Mouse (Mus musculus): ENCODE measurements at regions not wholly inside any gene's neighbourhood (a gene's known extent, or its start where the extent isn't known, plus 50 kb on each side); places are given as distances from the start of the nearest gene placed in this dataset.

DNA sequence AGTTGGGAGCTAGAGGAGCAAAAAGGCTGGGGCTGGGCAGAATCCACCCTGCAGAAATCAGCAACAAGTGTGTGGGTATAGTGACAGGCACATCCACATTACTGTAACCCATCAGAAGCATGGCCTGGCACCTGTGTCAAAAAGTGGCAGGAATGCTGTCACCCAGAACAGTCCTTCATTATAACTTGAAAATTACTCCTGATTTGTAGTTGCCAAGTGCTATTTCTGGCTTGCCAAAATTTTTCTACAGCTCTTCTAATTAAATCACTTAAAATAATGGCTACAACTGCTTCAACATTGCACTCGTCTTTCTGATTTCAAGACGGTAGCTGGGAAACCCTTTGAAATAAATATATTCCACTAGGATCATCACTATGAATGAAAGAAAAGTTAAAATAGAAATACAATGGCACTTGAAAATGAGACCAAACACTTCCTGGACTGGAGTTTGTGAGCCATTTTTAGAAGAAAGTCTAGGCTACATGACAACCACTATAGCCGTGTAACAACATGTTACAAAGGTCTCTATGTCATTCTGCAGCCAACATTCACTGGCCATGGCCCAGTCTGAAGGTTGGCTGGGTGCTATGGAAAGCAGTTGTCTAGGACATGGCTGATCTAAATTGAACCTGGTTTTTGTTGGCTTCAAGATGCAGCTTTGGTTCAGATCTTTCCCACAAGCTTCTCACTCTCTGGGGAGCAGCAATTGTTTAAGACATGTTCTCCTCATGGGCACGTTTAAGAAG lies 190.6 kb upstream of the Tapt1 start:
- no peak for ATAC-seq (ENCODE audit: low read depth)
- Histone ChIP-seq H3K9ac (no peak overlapping the region), H3K4me3 (no peak overlapping the region), H3K27me3 (no peaks in the 10 kb centered on the region), H3K27ac (replicated peaks) (no peak overlapping the region), H3K4me1 (replicated peaks) (no peaks in the 10 kb centered on the region), H3K36me3 (no peaks in the 10 kb centered on the region), H3K4me2 (no peak overlapping the region), H3K9me3 (no peaks in the 10 kb centered on the region)
- 82% methylated on average over 4 of the region's 4 CpGs for WGBS

DNA sequence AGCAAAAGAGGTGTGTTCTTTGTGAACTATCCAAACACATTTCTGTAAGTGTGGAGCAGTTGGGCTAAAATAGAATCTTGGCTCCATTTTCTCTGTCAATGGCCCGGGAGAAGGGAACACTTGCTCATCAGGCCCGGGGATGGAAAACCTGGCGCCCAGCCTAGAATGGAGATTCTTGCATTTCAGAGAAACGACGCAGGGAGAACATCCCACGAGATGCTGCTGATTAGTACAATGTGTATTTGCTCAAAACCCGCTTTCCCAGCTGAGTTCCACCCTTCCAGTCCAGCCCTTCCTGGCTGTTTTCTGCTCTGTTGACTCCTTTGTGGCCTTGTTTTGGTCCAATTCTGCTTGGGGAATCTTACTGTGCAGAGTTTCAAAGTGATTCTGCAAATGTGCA lies 188.0 kb upstream of the Tapt1 start:
- no peak overlapping the region for H3K4me3 ChIP-seq
- no peaks in the 10 kb centered on the region for H3K27me3 ChIP-seq
- 40% methylated on average over 7 of the region's 7 CpGs for WGBS
- H3K4me2 ChIP-seq, result no peak overlapping the region
- no peaks in the 10 kb centered on the region for H3K9me3 ChIP-seq
- H3K4me1 ChIP-seq (replicated peaks), result no peaks in the 10 kb centered on the region
- no peaks in the 10 kb centered on the region for H3K36me3 ChIP-seq
- no peak overlapping the region for H3K9ac ChIP-seq
- ATAC-seq (ENCODE audit: low read depth), result peak; percentile 59; the same call in 1 of the 2 replicates
- no peak overlapping the region for H3K27ac ChIP-seq (replicated peaks)

DNA sequence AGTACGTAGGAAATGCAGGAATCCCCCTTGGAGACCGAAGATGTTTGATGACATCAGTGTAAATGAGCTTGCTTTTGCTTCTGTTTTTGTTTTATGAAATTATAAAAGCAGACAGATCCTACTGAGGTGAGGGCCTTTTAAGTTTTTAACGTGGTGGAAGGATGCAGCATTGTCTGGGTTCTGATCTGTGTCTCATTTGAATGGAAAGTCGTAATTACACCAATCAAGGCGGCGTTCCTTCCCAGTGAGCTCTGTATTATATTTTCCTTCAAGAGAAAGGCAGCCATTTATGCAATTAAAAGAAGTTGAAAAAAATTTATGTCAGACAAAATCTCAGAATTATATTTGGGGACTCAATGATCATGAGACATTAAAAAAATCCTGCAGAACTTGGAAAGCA lies 176.9 kb upstream of the Tapt1 start:
- H3K4me3 ChIP-seq, result no peak overlapping the region
- H3K9me3 ChIP-seq, result no peaks in the 10 kb centered on the region
- H3K4me1 ChIP-seq (replicated peaks), result no peaks in the 10 kb centered on the region; the same call in 1 of the 2 replicates
- H3K4me2 ChIP-seq, result no peak overlapping the region
- no peak overlapping the region for H3K9ac ChIP-seq
- H3K27ac ChIP-seq (replicated peaks), result no peak overlapping the region
- H3K36me3 ChIP-seq, result no peaks in the 10 kb centered on the region
- H3K27me3 ChIP-seq, result no peaks in the 10 kb centered on the region
- no peak for ATAC-seq (ENCODE audit: low read depth)
- 67% methylated on average over 6 of the region's 6 CpGs for WGBS

DNA sequence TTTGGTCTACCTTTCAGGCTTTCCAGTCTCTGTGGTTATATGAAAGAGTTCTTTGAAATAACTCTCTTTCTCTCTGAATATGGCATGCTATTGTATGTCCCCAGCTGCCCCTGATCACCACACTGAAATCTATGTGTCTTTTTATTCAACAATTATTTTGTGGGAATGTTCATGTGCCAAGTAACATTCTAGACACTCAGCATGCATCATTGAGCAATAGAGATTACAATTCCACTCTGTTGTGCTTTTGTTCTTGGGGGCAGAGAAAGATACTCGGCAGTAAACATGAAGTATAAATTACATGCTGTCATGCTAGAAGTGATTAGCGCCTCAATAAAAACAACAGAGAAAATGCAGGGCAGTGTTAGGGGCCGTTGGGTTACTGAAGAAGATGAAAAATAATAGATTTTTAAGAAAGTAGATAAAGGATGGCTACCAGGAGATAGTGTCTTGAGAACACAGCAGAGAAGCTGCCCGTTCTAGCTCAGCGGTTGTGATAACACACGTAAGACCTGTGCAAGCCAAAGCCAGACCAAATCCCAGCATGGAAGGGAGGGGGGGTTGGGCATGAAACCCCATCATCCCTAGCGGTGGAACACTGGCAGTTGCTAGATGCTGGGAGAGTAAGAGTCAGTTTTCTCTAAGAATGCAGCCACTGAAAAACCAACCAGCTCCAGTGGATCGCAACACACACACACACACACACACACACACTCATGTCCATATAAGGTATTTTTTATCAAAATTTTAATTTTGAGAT lies 174.3 kb upstream of the Tapt1 start:
- no peak overlapping the region; the same call in 1 of the 2 replicates for H3K27ac ChIP-seq (replicated peaks)
- no peaks in the 10 kb centered on the region for H3K27me3 ChIP-seq
- H3K36me3 ChIP-seq, result no peaks in the 10 kb centered on the region
- H3K4me1 ChIP-seq (replicated peaks), result no peaks in the 10 kb centered on the region; the same call in 1 of the 2 replicates
- H3K9ac ChIP-seq, result no peak overlapping the region
- H3K4me3 ChIP-seq, result no peak overlapping the region
- no peak overlapping the region for H3K4me2 ChIP-seq
- peak; percentile 36; the same call in 1 of the 2 replicates for ATAC-seq (ENCODE audit: low read depth)
- 50% methylated on average over 8 of the region's 8 CpGs for WGBS
- H3K9me3 ChIP-seq, result no peaks in the 10 kb centered on the region

DNA sequence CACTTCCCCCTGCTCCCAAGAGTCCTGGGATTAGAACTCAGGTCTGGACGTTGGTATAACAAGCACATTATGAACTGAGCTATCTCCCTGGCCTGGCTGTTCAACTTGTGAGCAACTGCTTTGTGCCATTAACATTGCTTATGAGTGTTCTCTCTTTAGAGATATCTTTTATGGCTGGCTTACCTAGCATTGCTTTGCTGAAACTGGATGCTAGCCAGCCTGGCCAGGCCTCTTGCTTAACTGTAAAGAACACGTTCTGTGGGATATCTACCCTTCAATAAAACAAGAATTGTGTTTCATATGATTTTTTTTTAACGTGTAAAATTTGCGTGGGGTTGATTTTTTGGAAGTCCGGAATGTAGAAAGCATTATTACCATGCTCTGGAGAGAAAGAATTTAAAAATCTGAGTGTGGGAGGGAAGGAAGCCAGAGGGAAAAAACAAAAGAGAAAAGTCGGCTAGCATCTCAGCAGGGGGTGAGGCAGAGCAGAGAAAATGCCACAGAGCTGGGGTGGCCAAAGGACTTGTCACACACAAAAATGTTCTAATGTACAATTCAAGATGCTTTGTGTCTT lies 160.9 kb upstream of the Tapt1 start:
- Histone ChIP-seq H3K9ac (no peak overlapping the region), H3K4me3 (no peak overlapping the region), H3K27me3 (no peaks in the 10 kb centered on the region), H3K9me3 (no peaks in the 10 kb centered on the region), H3K36me3 (no peaks in the 10 kb centered on the region), H3K4me2 (no peak overlapping the region), H3K4me1 (replicated peaks) (no peaks in the 10 kb centered on the region), H3K27ac (replicated peaks) (no peak overlapping the region)
- 59% methylated on average over 6 of the region's 6 CpGs for WGBS
- ATAC-seq (ENCODE audit: low read depth), result no peak

DNA sequence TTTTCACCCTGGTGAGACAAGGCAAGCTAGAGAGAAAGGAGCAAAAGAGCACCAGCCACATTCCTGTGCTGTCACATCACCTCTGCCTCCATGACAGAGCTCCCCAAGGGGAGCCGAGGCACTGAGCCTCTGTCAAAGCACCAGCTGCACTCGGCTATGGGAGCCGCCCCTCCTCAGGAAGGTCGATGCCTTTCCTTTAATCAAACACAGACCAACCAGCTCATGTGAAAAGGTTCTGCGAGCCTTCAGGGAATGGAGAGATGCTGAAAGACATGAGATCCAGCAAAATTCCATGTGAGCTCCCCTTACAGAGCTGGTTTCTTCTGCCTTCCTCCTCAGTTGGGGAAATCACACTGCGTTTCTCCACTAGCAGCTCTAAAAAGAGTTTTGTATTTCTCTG lies 159.8 kb upstream of the Tapt1 start:
- no peak for ATAC-seq (ENCODE audit: low read depth)
- whole genome bisulfite sequencing, result 59% methylated on average over 6 of the region's 6 CpGs

DNA sequence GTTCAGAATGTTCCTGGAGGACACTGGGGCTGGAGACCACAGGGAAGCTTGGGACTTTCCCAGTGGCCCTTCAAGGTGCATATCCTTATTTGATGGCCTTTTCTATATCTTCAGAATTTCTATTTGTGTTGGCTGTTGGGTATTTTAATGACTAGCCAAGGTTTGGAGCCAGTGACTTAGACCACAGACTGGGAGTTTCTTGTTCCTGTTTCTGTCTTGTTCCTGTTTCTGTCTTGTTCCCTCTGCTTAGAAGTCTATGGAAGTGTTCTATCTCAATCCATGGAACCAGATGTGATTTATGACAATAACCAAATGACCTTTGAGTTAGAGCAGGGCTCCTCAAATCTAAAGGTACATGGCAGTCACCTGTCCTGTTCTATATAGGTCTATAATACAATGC lies 156.6 kb upstream of the Tapt1 start:
- Histone ChIP-seq H3K27ac (replicated peaks) (no peak overlapping the region), H3K4me2 (no peak overlapping the region)
- no peak for ATAC-seq (ENCODE audit: low read depth)

More for the DNA sequence above, 159.8 kb upstream of the Tapt1 start:
- Histone ChIP-seq H3K27ac (replicated peaks) (no peak overlapping the region), H3K27me3 (no peaks in the 10 kb centered on the region), H3K36me3 (no peaks in the 10 kb centered on the region), H3K4me2 (no peak overlapping the region), H3K4me3 (no peak overlapping the region), H3K4me1 (replicated peaks) (no peaks in the 10 kb centered on the region), H3K9me3 (no peaks in the 10 kb centered on the region), H3K9ac (no peak overlapping the region)

DNA sequence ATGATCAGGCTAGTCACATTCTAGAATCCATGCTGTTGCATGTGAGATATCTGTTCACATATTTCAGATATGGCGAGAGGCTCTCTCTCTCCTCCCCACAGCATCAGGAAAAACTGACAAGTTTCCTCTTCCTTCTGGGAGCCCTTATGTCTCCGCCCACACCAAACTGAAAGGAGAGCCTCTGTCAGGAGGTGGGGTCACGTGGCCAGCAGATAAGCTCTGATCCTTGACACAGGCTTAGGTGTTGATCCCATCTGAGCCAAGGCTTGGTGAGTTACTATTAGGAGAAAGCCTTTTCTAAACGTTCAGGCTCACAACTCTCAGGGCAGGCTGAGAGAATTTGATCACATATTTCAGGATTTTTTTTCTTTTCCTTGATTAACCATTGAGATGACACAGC lies 143.6 kb upstream of the Tapt1 start:
- WGBS, result 39% methylated on average over 4 of the region's 4 CpGs

More for the DNA sequence above, 156.6 kb upstream of the Tapt1 start:
- H3K4me1 ChIP-seq (replicated peaks), result no peaks in the 10 kb centered on the region
- H3K36me3 ChIP-seq, result no peaks in the 10 kb centered on the region
- H3K9me3 ChIP-seq, result 0 out of 2 replicates have a peak, but pooled peaks cover 4% of the 10 kb centered on the region
- H3K27me3 ChIP-seq, result no peaks in the 10 kb centered on the region
- no peak overlapping the region for H3K4me3 ChIP-seq
- no peak overlapping the region for H3K9ac ChIP-seq

DNA sequence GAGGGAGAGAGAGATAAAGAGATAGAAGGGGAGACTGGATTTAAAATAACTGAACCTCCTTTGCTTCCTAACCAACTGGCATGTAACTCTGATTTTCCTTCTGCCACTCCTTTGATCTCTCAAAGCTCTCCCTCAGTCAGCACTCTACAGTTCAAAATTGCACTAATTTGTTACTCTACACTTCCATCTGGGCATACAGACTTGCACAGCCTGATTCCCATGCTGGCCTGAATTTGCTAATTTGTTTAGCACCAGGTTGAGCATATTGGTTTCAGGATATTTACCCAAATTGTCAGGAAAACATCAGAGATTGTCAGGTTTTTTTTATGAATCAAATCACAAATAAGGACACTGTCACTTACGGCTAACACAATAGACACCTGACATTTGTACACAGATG lies 125.9 kb upstream of the Tapt1 start:
- no peaks in the 10 kb centered on the region for H3K9me3 ChIP-seq
- H3K4me3 ChIP-seq, result no peak overlapping the region
- no peak overlapping the region for H3K9ac ChIP-seq
- no peak overlapping the region for H3K27ac ChIP-seq (replicated peaks)
- no peak for ATAC-seq (ENCODE audit: low read depth)
- no peak overlapping the region for H3K4me2 ChIP-seq
- no peaks in the 10 kb centered on the region for H3K36me3 ChIP-seq
- WGBS, result 97% methylated on average over 1 of the region's 1 CpGs
- H3K4me1 ChIP-seq (replicated peaks), result no peaks in the 10 kb centered on the region
- no peaks in the 10 kb centered on the region for H3K27me3 ChIP-seq

More for the DNA sequence above, 143.6 kb upstream of the Tapt1 start:
- Histone ChIP-seq H3K4me3 (no peak overlapping the region), H3K27me3 (no peaks in the 10 kb centered on the region), H3K27ac (replicated peaks) (no peak overlapping the region), H3K9me3 (no peaks in the 10 kb centered on the region), H3K4me2 (no peak overlapping the region), H3K36me3 (no peaks in the 10 kb centered on the region), H3K9ac (no peak overlapping the region), H3K4me1 (replicated peaks) (no peaks in the 10 kb centered on the region)
- ATAC-seq (ENCODE audit: low read depth), result no peak

DNA sequence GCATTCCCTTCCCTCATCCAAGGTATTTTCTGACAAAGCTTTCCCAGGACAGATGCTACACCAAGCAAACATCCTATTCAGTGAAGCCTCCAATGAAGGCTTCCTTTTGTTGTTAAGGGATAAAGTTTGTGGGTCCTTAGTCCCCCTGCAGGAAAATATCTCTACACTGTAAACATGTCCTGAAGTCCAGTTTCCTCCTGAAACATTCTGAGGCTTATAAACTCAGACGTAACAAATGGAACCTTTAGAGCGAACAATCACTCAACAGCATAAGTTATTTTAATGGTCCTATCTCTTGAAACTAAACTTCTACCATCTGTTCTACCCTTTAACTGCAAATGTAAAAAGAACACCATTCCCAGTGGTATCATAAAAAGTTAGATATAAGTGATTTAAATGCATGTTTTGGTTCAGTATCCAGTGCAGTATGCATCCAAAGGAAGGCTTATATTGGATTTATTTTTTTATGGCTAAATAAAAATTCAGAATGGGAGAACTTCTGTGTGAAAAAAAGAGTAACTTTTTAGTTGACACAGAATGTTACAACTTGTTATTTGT lies 115.1 kb upstream of the Tapt1 start:
- Histone ChIP-seq H3K4me2 (no peak overlapping the region), H3K4me3 (no peak overlapping the region), H3K9ac (no peak overlapping the region), H3K9me3 (no peaks in the 10 kb centered on the region), H3K27me3 (no peaks in the 10 kb centered on the region), H3K27ac (replicated peaks) (no peak overlapping the region), H3K36me3 (no peaks in the 10 kb centered on the region), H3K4me1 (replicated peaks) (no peaks in the 10 kb centered on the region)
- 81% methylated on average over 2 of the region's 2 CpGs for WGBS
- ATAC-seq (ENCODE audit: low read depth), result no peak

DNA sequence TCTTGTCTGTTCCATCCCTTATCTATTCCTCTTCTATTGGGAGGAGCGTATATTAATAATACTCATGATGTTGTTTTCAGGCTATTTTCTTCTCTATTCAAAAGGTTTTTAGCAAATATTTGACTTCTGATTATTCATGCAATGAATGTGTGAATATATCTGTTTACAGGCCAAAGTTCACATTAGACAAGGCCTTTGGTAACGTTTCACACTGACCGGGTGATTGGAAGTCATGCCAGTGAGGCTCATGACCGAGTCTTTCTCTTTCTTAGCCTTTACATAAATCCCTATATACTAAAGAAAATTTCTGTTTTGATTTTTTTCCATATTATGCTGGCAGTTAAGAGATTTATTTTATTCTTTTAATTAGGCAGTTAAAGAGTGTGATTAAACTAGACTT lies 112.2 kb upstream of the Tapt1 start:
- H3K27ac ChIP-seq (replicated peaks), result no peak overlapping the region
- no peaks in the 10 kb centered on the region for H3K9me3 ChIP-seq
- no peak overlapping the region for H3K9ac ChIP-seq
- no peaks in the 10 kb centered on the region for H3K36me3 ChIP-seq
- no peak overlapping the region for H3K4me3 ChIP-seq
- H3K4me2 ChIP-seq, result no peak overlapping the region
- H3K27me3 ChIP-seq, result no peaks in the 10 kb centered on the region
- H3K4me1 ChIP-seq (replicated peaks), result no peaks in the 10 kb centered on the region
- no peak for ATAC-seq (ENCODE audit: low read depth)
- 91% methylated on average over 4 of the region's 4 CpGs for WGBS

DNA sequence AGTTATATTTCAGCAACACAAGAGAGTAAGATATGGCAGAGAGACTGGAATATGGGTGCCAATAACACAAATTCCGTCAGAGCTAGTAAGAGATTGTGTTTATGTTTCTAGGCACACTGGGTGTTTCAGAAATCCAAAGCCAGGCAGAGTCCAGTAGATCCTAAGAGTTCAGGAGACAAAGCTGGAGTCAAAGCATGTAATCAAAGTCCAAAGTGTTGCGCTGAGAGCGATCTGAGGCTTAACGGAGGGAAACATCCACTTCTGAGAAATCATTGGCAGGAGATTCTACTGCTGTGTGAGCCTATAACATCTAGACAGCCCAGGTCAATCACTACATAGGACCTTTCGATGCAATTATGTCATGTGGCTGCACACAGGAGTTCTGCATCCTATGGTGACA lies 109.3 kb upstream of the Tapt1 start:
- no peak overlapping the region for H3K27ac ChIP-seq (replicated peaks)
- H3K4me2 ChIP-seq, result no peak overlapping the region
- WGBS, result 94% methylated on average over 5 of the region's 5 CpGs
- no peaks in the 10 kb centered on the region for H3K36me3 ChIP-seq
- no peak overlapping the region for H3K9ac ChIP-seq
- H3K9me3 ChIP-seq, result no peaks in the 10 kb centered on the region
- no peak for ATAC-seq (ENCODE audit: low read depth)
- no peak overlapping the region for H3K4me3 ChIP-seq
- no peaks in the 10 kb centered on the region for H3K27me3 ChIP-seq
- H3K4me1 ChIP-seq (replicated peaks), result no peaks in the 10 kb centered on the region
